Mouse (Mus musculus): ENCODE measurements around the gene Ms4a4b. TPM values are rescaled to one million over a fixed set of nuclear protein-coding genes. Genes with fewer than 3 reads are reported as not detected.

The Ms4a4b gene
- total and polyA plus RNA-seq, 3 experiments, result not detected

GRCm38 (mm10) chr19:11485266-11485665 lies 41.9 kb downstream of the Ms4a4b start:
- in situ Hi-C loops (cut with MboI; ENCODE audit: low pct_ligation_motif_present, low pct_unique_long_range_greater_than_20kb, low sequenced_read_pairs), result no loop called here
- H3K9me3 ChIP-seq (replicated peaks; ENCODE audit: low read length), result no peaks in the 10 kb centered on the region
- no peaks in the 10 kb centered on the region for H3K36me3 ChIP-seq (replicated peaks in 1 of 2; ENCODE audit: control insufficient read depth in 1 of 2, insufficient read depth in 1 of 2, low read length in 1 of 2)
- no peaks in the 10 kb centered on the region for H3K27me3 ChIP-seq (replicated peaks)
- no peaks in the 10 kb centered on the region for H3K79me2 ChIP-seq (replicated peaks; ENCODE audit: control insufficient read depth, extremely low read depth, insufficient read depth, poor library complexity, severe bottlenecking)
- dilution Hi-C loops (cut with MboI; ENCODE audit: extremely low pct_ligation_motif_present, extremely low pct_unique_long_range_greater_than_20kb, low sequenced_read_pairs), result no loop called here
- DNase-seq (ENCODE audit: extremely low read depth), result peak; percentile 65
- H3K9ac ChIP-seq (ENCODE audit: insufficient read depth, low read depth), result no peak overlapping the region
- H3K4me1 ChIP-seq (ENCODE audit: control insufficient read depth in 1 of 2, insufficient read depth in 2 of 2), result peaks cover 3 to 23% of the 10 kb centered on the region in 2 experiments; a peak in 3 of 4 replicates
- no peak overlapping the region for H3K27ac ChIP-seq (ENCODE audit: insufficient read depth, low read depth)
- H3K4me2 ChIP-seq (ENCODE audit: insufficient read depth, low read depth, poor library complexity, severe bottlenecking), result peak overlapping the region; percentile 39
- TF ChIP-seq USF1 (IDR thresholded peaks at IDR 0.05; ENCODE audit: low read depth, low read length) (no peak), SIN3A (IDR thresholded peaks at IDR 0.05; ENCODE audit: low read length) (no peak), JUN (IDR thresholded peaks at IDR 0.05; ENCODE audit: insufficient read depth, low read depth, low read length) (no peak), NRF1 (IDR thresholded peaks at IDR 0.05; ENCODE audit: low read depth, low read length) (no peak), IRF4 (IDR thresholded peaks at IDR 0.05; ENCODE audit: low read depth, low read length) (no peak), MYC (IDR thresholded peaks at IDR 0.05; ENCODE audit: low read depth, low read length) (no peak), EP300 (IDR thresholded peaks at IDR 0.05; ENCODE audit: low read length) (no peak), TCF12 (IDR thresholded peaks at IDR 0.05; ENCODE audit: low read depth, low read length) (no peak), SMC3 (IDR thresholded peaks at IDR 0.05; ENCODE audit: low read depth, low read length) (no peak), NELFE (IDR thresholded peaks at IDR 0.05; ENCODE audit: low read depth, low read length) (no peak), CHD1 (IDR thresholded peaks at IDR 0.05; ENCODE audit: low read depth, low read length) (no peak), RAD21 (IDR thresholded peaks at IDR 0.05; ENCODE audit: low read depth, low read length) (no peak; the same call in 1 of the 2 replicates), MAFK (IDR thresholded peaks at IDR 0.05; ENCODE audit: insufficient replicate concordance, low read length) (no peak), ETS1 (conservative IDR thresholded peaks at IDR 0.05; ENCODE audit: low read depth, low read length) (no peak; the same call in 1 of the 2 replicates), POLR2AphosphoS2 (IDR thresholded peaks at IDR 0.05; ENCODE audit: low read depth, low read length) (no peak)
- no peak overlapping the region for H3K4me3 ChIP-seq (replicated peaks in 1 of 3; ENCODE audit: low read depth in 2 of 3, low read length in 2 of 3, poor library complexity in 1 of 3)

- no peak for TF ChIP-seq RCOR1 (conservative IDR thresholded peaks at IDR 0.05; ENCODE audit: low read depth, low read length)
- TF ChIP-seq SIN3A (IDR thresholded peaks at IDR 0.05; ENCODE audit: low read length), result 0 out of 2 replicates have a peak, but pooled peaks have one; percentile 8
- H3K4me3 ChIP-seq (replicated peaks in 1 of 3; ENCODE audit: low read depth in 2 of 3, low read length in 2 of 3, poor library complexity in 1 of 3), result no peak within 1 kb of the TSS
Measured at GRCm38 (mm10) chr19:11485746-11486145, 42.4 kb downstream of the Ms4a4b start, which contains the start of gene Gm8369. TSS of gene Gm8369 (plus strand) at chr19:11485938.

More at GRCm38 (mm10) chr19:11485746-11486145, 42.4 kb downstream of the Ms4a4b start, which contains the start of gene Gm8369:
- no peak for DNase-seq (ENCODE audit: extremely low read depth)
- in situ Hi-C loops (cut with MboI; ENCODE audit: low pct_ligation_motif_present, low pct_unique_long_range_greater_than_20kb, low sequenced_read_pairs), result no loop called here
- H3K9me3 ChIP-seq (replicated peaks; ENCODE audit: low read length), result no peaks in the 10 kb centered on the region
- dilution Hi-C loops (cut with MboI; ENCODE audit: extremely low pct_ligation_motif_present, extremely low pct_unique_long_range_greater_than_20kb, low sequenced_read_pairs), result no loop called here
- no peaks in the 10 kb centered on the region for H3K79me2 ChIP-seq (replicated peaks; ENCODE audit: control insufficient read depth, extremely low read depth, insufficient read depth, poor library complexity, severe bottlenecking)
- H3K4me2 ChIP-seq (ENCODE audit: insufficient read depth, low read depth, poor library complexity, severe bottlenecking), result peak within 1 kb of the TSS; percentile 39
- peaks cover 4 to 25% of the 10 kb centered on the region in 2 experiments; a peak in 3 of 4 replicates for H3K4me1 ChIP-seq (ENCODE audit: control insufficient read depth in 1 of 2, insufficient read depth in 2 of 2)
- H3K27me3 ChIP-seq (replicated peaks), result no peaks in the 10 kb centered on the region
- no peaks in the 10 kb centered on the region for H3K36me3 ChIP-seq (replicated peaks in 1 of 2; ENCODE audit: control insufficient read depth in 1 of 2, insufficient read depth in 1 of 2, low read length in 1 of 2)
- H3K9ac ChIP-seq (ENCODE audit: insufficient read depth, low read depth), result no peak within 1 kb of the TSS; the same call in 1 of the 2 replicates
- H3K27ac ChIP-seq (ENCODE audit: insufficient read depth, low read depth), result no peak within 1 kb of the TSS
